Mouse (Mus musculus): Measurements from ENCODE around the gene Obp2a. TPM values are rescaled to one million over a fixed set of nuclear protein-coding genes. Genes with fewer than 3 reads are reported as not detected.
"Not testable (repeated sequence)": the region's sequence is repeated elsewhere in the genome, so short reads cannot be mapped to it uniquely, and the experiment has no call there.

Obp2a gene
- polyA plus RNA-seq (2015; fragmentation: Nextera tagmentation; extraction: Ambion mirVana), result not detected in 2 replicates

DNA sequence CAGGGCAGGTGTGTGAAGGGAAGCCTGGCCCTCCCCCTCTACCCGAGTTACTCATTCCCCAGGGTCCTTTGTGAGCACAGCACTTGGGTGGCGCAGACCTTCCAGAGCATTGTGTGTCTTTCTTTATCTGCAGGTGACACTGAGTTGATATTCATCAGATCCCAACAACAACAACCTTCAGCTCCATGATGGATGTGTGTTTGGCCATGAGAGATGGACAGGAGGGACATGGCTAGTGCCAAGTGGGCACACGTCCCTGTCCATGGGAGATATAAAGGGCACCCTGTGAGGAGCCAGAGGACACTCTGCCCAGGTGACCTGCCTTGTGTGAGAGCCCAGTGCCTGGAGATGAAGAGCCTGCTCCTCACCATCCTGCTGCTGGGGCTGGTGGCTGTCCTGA lies at the start of gene Obp2a:
Obp2a (plus strand) TSS at position 301 of the 400 bp plus-strand sequence.
- 51% methylated on average over 3 of the region's 3 CpGs for WGBS

DNA sequence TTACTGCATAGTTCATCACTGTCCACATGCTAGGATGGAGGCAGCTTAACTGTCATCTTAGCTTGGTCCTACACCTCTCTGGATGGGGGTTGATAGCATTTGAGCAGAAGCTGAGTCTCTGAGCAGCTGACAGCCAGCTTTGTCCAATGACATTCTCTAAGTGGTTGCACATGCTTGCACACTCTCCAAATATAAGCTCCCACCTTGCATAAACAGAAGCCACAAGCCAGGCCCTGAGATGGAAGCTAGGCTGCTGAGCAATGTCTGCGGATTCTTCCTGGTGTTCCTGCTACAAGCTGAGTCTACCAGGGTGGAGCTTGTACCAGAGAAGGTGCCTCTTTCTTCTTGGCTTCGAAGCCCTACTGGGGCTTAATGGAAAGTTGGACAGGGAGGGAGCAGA lies 46.9 kb upstream of the Obp2a start, which contains the start of gene Lcn8:
Lcn8 (plus strand) TSS at position 219 of the 400 bp plus-strand sequence.
- peaks cover 6% of the 10 kb centered on the region; the same call in 1 of the 2 replicates for H3K4me1 ChIP-seq (replicated peaks; ENCODE audit: control insufficient read depth, insufficient read depth, low read length)
- H3K27me3 ChIP-seq (ENCODE audit: control insufficient read depth, insufficient read depth, low read depth, low read length), result no peaks in the 10 kb centered on the region
- no peaks in the 10 kb centered on the region for H3K36me3 ChIP-seq (ENCODE audit: control insufficient read depth, insufficient read depth, low read length)
- 58% methylated on average over 2 of the region's 2 CpGs for WGBS
- H3K4me2 ChIP-seq (ENCODE audit: low read depth, low read length), result no peak within 1 kb of the TSS
- H3K4me3 ChIP-seq (ENCODE audit: low read length), result no peak within 1 kb of the TSS
- no peak for ATAC-seq (ENCODE audit: low read depth)
- H3K9ac ChIP-seq (ENCODE audit: low read length), result no peak within 1 kb of the TSS
- no peaks in the 10 kb centered on the region for H3K9me3 ChIP-seq (ENCODE audit: control insufficient read depth, low read length)
- no peak within 1 kb of the TSS for H3K27ac ChIP-seq (ENCODE audit: low read length)

More for the DNA sequence above, at the start of gene Obp2a:
- H3K9me3 ChIP-seq (ENCODE audit: control insufficient read depth, low read length); H3K4me2 ChIP-seq (ENCODE audit: low read depth, low read length); H3K27me3 ChIP-seq (ENCODE audit: control insufficient read depth, insufficient read depth, low read depth, low read length); H3K9ac ChIP-seq (ENCODE audit: low read length); H3K4me3 ChIP-seq (ENCODE audit: low read length); ATAC-seq (ENCODE audit: low read depth); H3K27ac ChIP-seq (ENCODE audit: low read length); H3K4me1 ChIP-seq (replicated peaks; ENCODE audit: control insufficient read depth, insufficient read depth, low read length); H3K36me3 ChIP-seq (ENCODE audit: control insufficient read depth, insufficient read depth, low read length): not testable (repeated sequence)

DNA sequence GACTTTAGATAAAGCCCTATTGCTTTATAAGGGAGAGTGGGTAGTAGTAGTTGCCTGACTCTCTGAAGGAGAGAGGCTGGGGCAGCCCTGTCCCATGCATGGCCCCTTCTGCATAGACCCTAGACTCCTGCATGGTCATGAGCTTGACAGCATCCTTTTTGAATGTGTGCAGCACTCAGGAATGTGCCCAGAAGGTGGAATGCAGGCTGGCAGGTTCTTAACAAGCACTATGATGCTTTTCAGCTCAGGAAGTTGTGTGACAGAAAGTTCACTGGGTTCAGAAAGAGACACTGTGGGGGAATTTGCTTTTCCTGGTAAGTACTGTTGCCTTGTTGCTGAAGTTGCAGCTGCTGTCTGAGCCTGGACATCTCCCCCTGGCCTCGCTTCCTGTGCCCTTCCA lies 45.3 kb upstream of the Obp2a start:
- Histone ChIP-seq H3K9ac (ENCODE audit: low read length) (no peak overlapping the region), H3K9me3 (ENCODE audit: control insufficient read depth, low read length) (no peaks in the 10 kb centered on the region), H3K36me3 (ENCODE audit: control insufficient read depth, insufficient read depth, low read length) (no peaks in the 10 kb centered on the region), H3K4me1 (replicated peaks; ENCODE audit: control insufficient read depth, insufficient read depth, low read length) (peaks cover 6% of the 10 kb centered on the region; the same call in 1 of the 2 replicates), H3K4me3 (ENCODE audit: low read length) (no peak overlapping the region), H3K4me2 (ENCODE audit: low read depth, low read length) (no peak overlapping the region), H3K27me3 (ENCODE audit: control insufficient read depth, insufficient read depth, low read depth, low read length) (no peaks in the 10 kb centered on the region), H3K27ac (ENCODE audit: low read length) (peak overlapping the region; percentile 34; the same call in 1 of the 2 replicates)
- 43% methylated on average over 1 of the region's 1 CpGs for whole genome bisulfite sequencing
- peak; percentile 62; the same call in 1 of the 2 replicates for ATAC-seq (ENCODE audit: low read depth)

DNA sequence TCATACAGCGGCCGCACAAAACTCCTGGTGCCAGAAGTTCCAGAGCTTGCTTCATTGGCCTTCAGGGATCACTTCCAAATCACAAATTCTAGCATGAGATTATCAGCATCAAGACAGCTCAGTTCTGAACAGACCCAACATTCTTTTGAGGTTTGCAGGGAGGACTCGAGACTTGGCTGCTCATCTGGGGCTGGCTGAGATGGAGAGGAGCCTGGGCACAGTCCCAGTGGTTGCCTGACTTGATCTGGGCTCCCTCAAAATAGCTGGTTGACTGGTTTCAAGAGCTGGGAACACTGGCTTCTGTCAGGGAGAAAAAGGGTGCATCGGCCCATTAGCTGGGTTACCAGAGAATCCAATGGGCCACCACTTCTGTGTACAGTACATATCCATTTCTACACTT lies 43.2 kb upstream of the Obp2a start:
- Histone ChIP-seq H3K4me3 (ENCODE audit: low read length) (no peak overlapping the region), H3K27me3 (ENCODE audit: control insufficient read depth, insufficient read depth, low read depth, low read length) (no peaks in the 10 kb centered on the region), H3K27ac (ENCODE audit: low read length) (no peak overlapping the region), H3K4me1 (replicated peaks; ENCODE audit: control insufficient read depth, insufficient read depth, low read length) (peaks cover 6% of the 10 kb centered on the region; the same call in 1 of the 2 replicates), H3K9ac (ENCODE audit: low read length) (no peak overlapping the region), H3K4me2 (ENCODE audit: low read depth, low read length) (no peak overlapping the region), H3K36me3 (ENCODE audit: control insufficient read depth, insufficient read depth, low read length) (no peaks in the 10 kb centered on the region), H3K9me3 (ENCODE audit: control insufficient read depth, low read length) (no peaks in the 10 kb centered on the region)
- WGBS, result 81% methylated on average over 4 of the region's 4 CpGs
- no peak for ATAC-seq (ENCODE audit: low read depth)

DNA sequence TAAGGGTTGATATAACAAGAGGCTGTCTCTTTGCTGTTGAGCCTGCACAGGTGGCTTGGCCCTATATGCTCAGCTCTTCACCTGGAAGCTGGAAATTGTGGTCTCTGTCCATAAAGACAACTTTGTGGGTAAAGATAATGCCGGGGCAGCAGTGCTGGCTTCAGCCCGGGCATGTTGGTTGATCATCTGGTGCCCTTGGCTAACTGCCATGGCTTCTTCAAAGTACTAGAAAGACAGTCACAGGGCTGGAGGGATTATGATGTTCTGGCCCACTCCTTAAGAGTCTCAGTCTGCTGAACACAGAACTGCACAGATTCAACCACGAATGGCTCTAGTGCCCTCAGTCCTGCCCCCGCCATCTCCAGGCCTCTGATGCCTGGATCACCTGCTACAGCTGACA lies 42.6 kb upstream of the Obp2a start:
- Histone ChIP-seq H3K9ac (ENCODE audit: low read length) (no peak overlapping the region), H3K36me3 (ENCODE audit: control insufficient read depth, insufficient read depth, low read length) (no peaks in the 10 kb centered on the region), H3K4me3 (ENCODE audit: low read length) (no peak overlapping the region), H3K9me3 (ENCODE audit: control insufficient read depth, low read length) (no peaks in the 10 kb centered on the region), H3K27me3 (ENCODE audit: control insufficient read depth, insufficient read depth, low read depth, low read length) (no peaks in the 10 kb centered on the region), H3K4me2 (ENCODE audit: low read depth, low read length) (no peak overlapping the region), H3K4me1 (replicated peaks; ENCODE audit: control insufficient read depth, insufficient read depth, low read length) (peaks cover 6% of the 10 kb centered on the region; the same call in 1 of the 2 replicates), H3K27ac (ENCODE audit: low read length) (no peak overlapping the region)
- 69% methylated on average over 4 of the region's 4 CpGs for WGBS
- no peak for ATAC-seq (ENCODE audit: low read depth)

DNA sequence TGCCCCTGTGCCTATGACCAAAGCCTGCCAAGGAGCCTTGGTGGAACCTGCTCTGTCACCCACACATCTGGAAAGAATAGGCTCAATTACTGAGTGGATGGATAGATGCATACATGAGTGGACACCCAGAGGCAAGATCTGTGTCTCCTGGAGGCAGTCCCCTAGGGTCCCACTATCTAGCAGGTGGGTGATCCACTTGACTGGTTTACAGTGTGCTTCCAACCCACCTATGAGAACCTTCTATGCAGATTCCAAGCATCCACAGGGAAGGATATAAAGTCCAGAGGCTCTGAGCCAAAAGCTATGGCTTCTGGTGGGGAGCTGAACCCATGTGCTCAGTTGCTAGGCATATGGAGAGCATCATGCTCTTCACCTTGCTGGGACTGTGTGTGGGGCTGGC lies 42.2 kb upstream of the Obp2a start, which contains the start of gene Lcn5:
Lcn5 (plus strand) TSS at position 301 of the 400 bp plus-strand sequence.
- H3K4me1 ChIP-seq (replicated peaks; ENCODE audit: control insufficient read depth, insufficient read depth, low read length), result peaks cover 6% of the 10 kb centered on the region; the same call in 1 of the 2 replicates
- H3K4me3 ChIP-seq (ENCODE audit: low read length), result no peak within 1 kb of the TSS
- no peaks in the 10 kb centered on the region for H3K9me3 ChIP-seq (ENCODE audit: control insufficient read depth, low read length)
- ATAC-seq (ENCODE audit: low read depth), result no peak
- no peaks in the 10 kb centered on the region for H3K36me3 ChIP-seq (ENCODE audit: control insufficient read depth, insufficient read depth, low read length)
- H3K9ac ChIP-seq (ENCODE audit: low read length), result no peak within 1 kb of the TSS
- H3K4me2 ChIP-seq (ENCODE audit: low read depth, low read length), result no peak within 1 kb of the TSS
- no peaks in the 10 kb centered on the region for H3K27me3 ChIP-seq (ENCODE audit: control insufficient read depth, insufficient read depth, low read depth, low read length)
- H3K27ac ChIP-seq (ENCODE audit: low read length), result no peak within 1 kb of the TSS

DNA sequence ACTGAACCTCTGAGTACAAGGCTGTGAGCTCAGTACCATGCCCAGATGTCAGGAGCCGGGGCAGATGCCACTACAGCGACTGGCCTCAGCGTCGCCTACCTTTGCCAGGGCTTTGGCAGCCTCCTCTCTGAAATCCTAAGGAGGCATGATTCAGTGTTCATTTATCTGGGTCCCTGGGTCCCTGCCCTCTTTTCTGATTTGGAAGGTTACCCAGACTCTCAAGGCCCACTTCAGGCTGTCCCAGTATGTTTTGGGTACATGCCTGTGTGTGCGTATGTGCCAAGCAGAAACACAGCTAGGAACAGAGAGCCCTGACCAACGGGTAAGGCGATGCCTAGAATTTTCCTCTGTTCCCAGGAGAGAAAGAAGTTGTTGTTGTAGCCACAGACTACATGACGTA lies 39.6 kb upstream of the Obp2a start:
- H3K9me3 ChIP-seq (ENCODE audit: control insufficient read depth, low read length), result no peaks in the 10 kb centered on the region
- H3K36me3 ChIP-seq (ENCODE audit: control insufficient read depth, insufficient read depth, low read length), result no peaks in the 10 kb centered on the region
- 80% methylated on average over 8 of the region's 8 CpGs for WGBS
- H3K4me2 ChIP-seq (ENCODE audit: low read depth, low read length), result no peak overlapping the region
- no peaks in the 10 kb centered on the region for H3K4me1 ChIP-seq (replicated peaks; ENCODE audit: control insufficient read depth, insufficient read depth, low read length)
- H3K27me3 ChIP-seq (ENCODE audit: control insufficient read depth, insufficient read depth, low read depth, low read length), result no peaks in the 10 kb centered on the region
- no peak overlapping the region for H3K27ac ChIP-seq (ENCODE audit: low read length)
- no peak for ATAC-seq (ENCODE audit: low read depth)
- H3K4me3 ChIP-seq (ENCODE audit: low read length), result no peak overlapping the region
- H3K9ac ChIP-seq (ENCODE audit: low read length), result no peak overlapping the region

DNA sequence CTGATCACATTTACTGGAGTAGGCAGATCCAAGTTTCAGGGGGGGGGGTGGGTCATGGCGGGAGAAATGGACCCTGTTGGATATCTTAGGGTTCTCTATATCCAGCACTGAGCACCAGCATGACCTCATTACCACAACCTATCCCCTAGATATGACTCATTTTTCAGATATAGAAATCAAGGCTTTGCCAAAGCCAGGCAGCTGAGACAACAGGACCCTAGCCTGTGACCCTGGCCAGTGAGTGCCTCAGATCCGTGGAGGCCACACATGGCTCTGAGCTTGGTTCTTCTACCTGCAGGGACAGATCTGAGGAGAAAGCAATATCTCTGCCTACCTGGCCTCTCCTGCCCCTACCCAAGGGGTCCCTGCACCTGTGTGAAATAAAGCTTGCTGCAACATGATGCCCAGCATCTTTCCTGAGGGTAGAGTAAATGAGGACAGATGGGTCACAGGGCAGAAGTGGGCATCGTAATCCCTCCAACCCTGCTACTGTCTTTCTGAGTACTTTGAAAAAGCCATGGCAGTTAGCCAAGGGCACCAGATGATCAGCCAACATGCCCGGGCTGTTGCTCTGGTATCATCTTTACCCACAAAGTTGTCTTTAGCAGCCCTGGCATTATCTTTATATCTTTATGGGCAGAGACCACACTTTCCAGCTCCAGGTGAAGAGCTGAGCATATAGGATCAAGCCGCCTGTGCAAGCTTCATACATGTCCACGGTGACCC lies 38.4 kb upstream of the Obp2a start:
- H3K9me3 ChIP-seq (ENCODE audit: control insufficient read depth, low read length), result no peaks in the 10 kb centered on the region
- no peak overlapping the region for H3K4me2 ChIP-seq (ENCODE audit: low read depth, low read length)
- no peak overlapping the region for H3K4me3 ChIP-seq (ENCODE audit: low read length)
- no peaks in the 10 kb centered on the region for H3K36me3 ChIP-seq (ENCODE audit: control insufficient read depth, insufficient read depth, low read length)
- no peak overlapping the region for H3K27ac ChIP-seq (ENCODE audit: low read length)
- no peaks in the 10 kb centered on the region for H3K27me3 ChIP-seq (ENCODE audit: control insufficient read depth, insufficient read depth, low read depth, low read length)
- WGBS, result 79% methylated on average over 6 of the region's 6 CpGs
- no peak for ATAC-seq (ENCODE audit: low read depth)
- H3K9ac ChIP-seq (ENCODE audit: low read length), result no peak overlapping the region
- no peaks in the 10 kb centered on the region for H3K4me1 ChIP-seq (replicated peaks; ENCODE audit: control insufficient read depth, insufficient read depth, low read length)

DNA sequence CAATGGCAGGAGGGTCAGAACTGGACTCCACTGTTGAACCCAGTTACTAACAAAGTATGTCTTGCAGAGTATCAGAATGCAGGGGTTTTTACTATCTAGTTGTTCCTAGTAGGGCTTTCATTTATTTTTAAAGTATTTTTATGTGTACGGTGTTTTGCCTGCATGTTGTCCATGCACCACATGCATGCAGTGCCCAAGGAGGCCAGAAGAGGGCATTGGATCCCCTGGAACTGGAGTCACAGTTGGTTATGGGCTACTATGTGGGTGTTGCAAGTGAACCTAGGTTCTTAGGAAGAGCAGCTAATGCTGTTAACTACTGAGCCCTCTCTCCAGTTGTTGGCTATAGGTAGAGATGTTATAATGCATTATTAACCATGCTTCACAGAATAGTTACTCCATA lies 36.3 kb upstream of the Obp2a start:
- no peak for ATAC-seq (ENCODE audit: low read depth)

More for the DNA sequence above, 36.3 kb upstream of the Obp2a start:
- no peaks in the 10 kb centered on the region for H3K27me3 ChIP-seq (ENCODE audit: control insufficient read depth, insufficient read depth, low read depth, low read length)
- no peak overlapping the region for H3K9ac ChIP-seq (ENCODE audit: low read length)
- no peak overlapping the region for H3K4me2 ChIP-seq (ENCODE audit: low read depth, low read length)
- no peaks in the 10 kb centered on the region for H3K9me3 ChIP-seq (ENCODE audit: control insufficient read depth, low read length)
- H3K36me3 ChIP-seq (ENCODE audit: control insufficient read depth, insufficient read depth, low read length), result no peaks in the 10 kb centered on the region
- H3K27ac ChIP-seq (ENCODE audit: low read length), result no peak overlapping the region
- H3K4me1 ChIP-seq (replicated peaks; ENCODE audit: control insufficient read depth, insufficient read depth, low read length), result no peaks in the 10 kb centered on the region
- WGBS, result 50% methylated on average over 1 of the region's 1 CpGs
- no peak overlapping the region for H3K4me3 ChIP-seq (ENCODE audit: low read length)
